Mouse (Mus musculus) hindbrain, embryonic 15.5 days (tissue): ENCODE data around the gene Dnah9. TPM values are rescaled to one million over a fixed set of nuclear protein-coding genes. Genes with fewer than 3 reads are reported as not detected.

ENCODE experiments used
- ATAC-seq: fragments of 200-750 bp; cut with Nextera tagmentation; 2 replicates; pipeline ENCODE4 v1.8.0; 2017; ENCODE audit warnings: low read depth, moderate number of reproducible peaks, moderate TSS enrichment; ENCODE audit not compliant: low FRiP score
- H3K27ac ChIP-seq: fragments of 300-500 bp; sonication (generic); replicated peaks from 2 replicates; pipeline ENCODE4 v1.5.1; 2015; ENCODE audit warnings: mild to moderate bottlenecking, inconsistent platforms
- H3K27me3 ChIP-seq: fragments of 300-500 bp; sonication (generic); 2 replicates; pipeline ENCODE4 v1.6.1; 2015; ENCODE audit warnings: control low read depth, inconsistent platforms
- H3K36me3 ChIP-seq: fragments of 300-500 bp; sonication (generic); 2 replicates; pipeline ENCODE4 v1.6.1; 2015; ENCODE audit warnings: control low read depth, inconsistent platforms
- H3K4me1 ChIP-seq: fragments of 300-500 bp; sonication (generic); replicated peaks from 2 replicates; pipeline ENCODE4 v1.6.1; 2015; ENCODE audit warnings: control low read depth, inconsistent platforms
- H3K4me2 ChIP-seq: fragments of 300-500 bp; sonication (generic); 2 replicates; pipeline ENCODE4 v1.6.1; 2015; ENCODE audit warnings: moderate library complexity, mild to moderate bottlenecking, inconsistent platforms
- H3K4me3 ChIP-seq: fragments of 300-500 bp; sonication (generic); 2 replicates; pipeline ENCODE4 v1.5.1; 2015; ENCODE audit warnings: mild to moderate bottlenecking, inconsistent platforms
- H3K9ac ChIP-seq: fragments of 300-500 bp; sonication (generic); 2 replicates; pipeline ENCODE4 v1.6.1; 2015; ENCODE audit warnings: inconsistent platforms
- H3K9me3 ChIP-seq: fragments of 300-500 bp; sonication (generic); 2 replicates; pipeline ENCODE4 v1.6.1; 2016; ENCODE audit warnings: control low read depth, inconsistent platforms
- WGBS: fragments of 180-500 bp; shearing (Covaris S2); methylation state at CpG from one replicate; pipeline ENCODE4 v1.1.7; 2015; 5-methylcytosine and 5-hydroxymethylcytosine counted together
- polyA plus RNA-seq: library from polyadenylated mRNA; unstranded; fragments of >200 nt; fragmentation: Nextera tagmentation; extraction: Ambion mirVana; gene quantifications from 2 replicates; pipeline ENCODE4 v1.2.1, GENCODE M21; 2015

Dnah9 gene
- polyA plus RNA-seq, 1 experiment from 2014 or later, result 3.0 TPM

DNA sequence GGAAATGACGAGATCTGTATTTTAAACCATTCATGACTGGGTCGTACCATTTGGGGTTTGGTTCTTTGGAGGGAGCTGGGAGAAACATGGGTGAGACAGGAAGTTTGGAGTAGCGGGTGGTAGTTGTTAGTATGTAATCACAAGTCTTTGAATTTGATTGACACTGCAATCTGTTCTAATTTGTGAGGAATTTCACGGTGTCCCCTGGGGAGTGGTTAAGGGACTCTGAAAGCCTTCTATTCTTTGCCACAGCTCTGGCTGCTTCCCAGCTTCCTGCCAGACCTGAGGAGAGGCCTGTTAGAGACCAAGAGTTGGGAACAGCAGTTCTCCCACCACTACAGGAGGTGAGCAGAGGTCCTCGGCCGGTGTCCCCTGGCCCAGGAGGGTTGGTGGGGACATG, 352.1 kb downstream of the Dnah9 start:
- Histone ChIP-seq H3K27ac (no peak overlapping the region), H3K9me3 (no peaks in the 10 kb centered on the region), H3K27me3 (no peaks in the 10 kb centered on the region), H3K36me3 (peaks cover 19% of the 10 kb centered on the region; the same call in 1 of the 2 replicates), H3K4me2 (no peak overlapping the region), H3K4me3 (no peak overlapping the region), H3K9ac (no peak overlapping the region), H3K4me1 (peaks cover 7% of the 10 kb centered on the region)
- WGBS, result 53% methylated on average over 6 of the region's 6 CpGs
- ATAC-seq, result no peak

DNA sequence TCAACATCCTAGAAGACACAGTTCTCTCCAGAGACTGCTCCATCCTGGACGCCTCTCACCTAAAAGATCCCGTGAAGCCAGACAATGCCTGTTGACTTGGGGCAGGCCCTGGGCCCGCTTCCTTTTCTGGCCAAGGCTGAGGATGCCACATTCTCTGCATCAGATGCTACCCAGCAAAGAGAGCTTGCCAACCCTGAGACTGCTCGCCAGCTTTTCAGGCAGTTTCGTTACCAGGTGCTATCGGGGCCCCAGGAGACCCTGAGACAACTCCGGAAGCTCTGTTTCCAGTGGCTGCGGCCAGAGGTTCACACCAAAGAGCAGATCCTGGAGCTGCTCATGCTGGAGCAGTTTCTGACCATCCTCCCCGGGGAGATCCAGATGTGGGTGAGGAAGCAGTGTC, 354.0 kb downstream of the Dnah9 start:
- Histone ChIP-seq H3K4me1 (peaks cover 7% of the 10 kb centered on the region), H3K9ac (no peak overlapping the region), H3K27ac (no peak overlapping the region), H3K36me3 (peaks cover 19% of the 10 kb centered on the region; the same call in 1 of the 2 replicates), H3K4me3 (no peak overlapping the region), H3K27me3 (no peaks in the 10 kb centered on the region), H3K4me2 (no peak overlapping the region), H3K9me3 (no peaks in the 10 kb centered on the region)
- 78% methylated on average over 9 of the region's 9 CpGs for WGBS
- no peak for ATAC-seq

DNA sequence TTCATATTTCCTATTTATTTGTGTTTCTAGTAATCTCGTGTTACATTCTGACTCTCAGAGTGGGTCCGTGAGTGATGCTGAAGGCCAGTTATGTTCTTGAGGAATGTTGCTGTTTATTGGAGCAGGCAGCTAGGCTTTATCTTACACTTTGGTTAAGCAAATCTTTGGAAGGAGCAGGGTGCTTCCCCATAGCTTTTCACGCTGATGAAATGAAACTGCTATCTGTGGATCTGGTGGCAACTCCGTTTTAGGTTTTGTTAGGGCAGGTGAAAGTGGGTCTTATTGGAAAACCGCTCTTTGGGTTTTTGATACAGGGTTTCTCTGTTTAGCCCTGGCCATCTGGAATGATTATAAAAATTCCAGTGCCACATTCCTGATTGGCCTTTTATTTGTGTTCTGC, 356.3 kb downstream of the Dnah9 start:
- Histone ChIP-seq H3K27me3 (no peaks in the 10 kb centered on the region), H3K4me1 (peaks cover 20% of the 10 kb centered on the region), H3K27ac (no peak overlapping the region), H3K4me2 (no peak overlapping the region), H3K36me3 (peaks cover 15% of the 10 kb centered on the region; the same call in 1 of the 2 replicates), H3K4me3 (no peak overlapping the region), H3K9ac (no peak overlapping the region), H3K9me3 (no peaks in the 10 kb centered on the region)
- 28% methylated on average over 5 of the region's 5 CpGs for WGBS
- no peak for ATAC-seq

DNA sequence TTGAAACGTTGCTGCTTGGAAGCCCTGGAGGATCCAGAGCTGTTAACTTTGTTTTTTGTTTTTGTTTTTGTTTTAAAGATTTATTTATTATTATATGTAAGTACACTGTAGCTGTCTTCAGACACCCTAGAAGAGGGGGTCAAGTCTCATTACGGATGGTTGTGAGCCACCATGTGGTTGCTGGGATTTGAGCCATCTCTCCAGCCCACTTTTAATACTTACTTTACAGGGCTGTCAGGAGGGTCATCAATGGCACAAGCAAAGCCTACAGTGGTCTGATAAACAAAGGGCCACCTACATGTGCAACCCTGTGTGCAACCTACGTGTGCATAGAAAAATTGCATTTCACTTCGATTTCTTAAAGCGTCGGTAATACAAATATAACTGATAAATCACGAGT, 360.8 kb downstream of the Dnah9 start:
- ATAC-seq, result peak; percentile 36; the same call in 1 of the 2 replicates
- WGBS, result 48% methylated on average over 7 of the region's 7 CpGs
- Histone ChIP-seq H3K4me3 (peak overlapping the region; percentile 83), H3K4me1 (peaks cover 27% of the 10 kb centered on the region), H3K4me2 (peak overlapping the region; percentile 77), H3K9ac (peak overlapping the region; percentile 72), H3K9me3 (no peaks in the 10 kb centered on the region), H3K36me3 (no peaks in the 10 kb centered on the region), H3K27me3 (no peaks in the 10 kb centered on the region), H3K27ac (peak overlapping the region; percentile 79)

DNA sequence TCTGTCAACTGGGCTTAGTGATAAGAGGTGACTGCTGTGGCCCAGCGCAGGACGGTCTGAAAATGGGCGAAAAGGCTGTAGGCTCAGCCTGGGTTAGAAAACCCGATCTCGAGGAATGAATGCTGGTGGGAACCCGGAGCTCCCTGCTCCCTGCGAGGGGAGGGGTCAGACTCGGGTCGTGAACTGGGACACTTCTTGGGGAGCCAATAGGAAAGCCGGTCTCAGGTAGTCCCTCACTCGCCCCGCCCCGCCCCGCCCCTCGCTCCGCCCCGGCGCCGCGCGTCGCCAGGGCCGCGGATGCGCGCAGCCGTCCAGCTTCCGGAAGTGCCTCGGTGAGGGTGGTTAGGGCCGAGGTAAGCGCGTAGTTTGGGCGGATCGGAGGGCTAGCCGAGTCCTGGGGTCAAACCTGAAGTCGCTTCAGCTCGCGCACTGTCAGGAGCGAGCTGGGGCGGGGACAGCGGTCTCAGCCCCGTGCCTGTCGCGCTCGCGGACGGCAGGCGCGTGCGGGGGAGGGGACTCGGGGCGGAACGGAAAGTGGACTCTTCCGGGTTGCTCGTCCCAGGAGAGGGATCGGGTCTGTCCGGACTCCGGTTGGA, 361.3 kb downstream of the Dnah9 start, which contains the start of gene Zkscan6:
TSS of gene Zkscan6 (plus strand) at position 267 of the 596 bp plus-strand sequence.
- ATAC-seq, result peak; percentile 97
- Histone ChIP-seq H3K9me3 (no peaks in the 10 kb centered on the region), H3K9ac (peak within 1 kb of the TSS; percentile 72), H3K4me3 (peak within 1 kb of the TSS; percentile 83), H3K36me3 (no peaks in the 10 kb centered on the region), H3K4me1 (peaks cover 22% of the 10 kb centered on the region), H3K27me3 (no peaks in the 10 kb centered on the region), H3K4me2 (peak within 1 kb of the TSS; percentile 77), H3K27ac (peak within 1 kb of the TSS; percentile 79)
- WGBS, result under 1% methylated on average over 58 of the region's 58 CpGs

DNA sequence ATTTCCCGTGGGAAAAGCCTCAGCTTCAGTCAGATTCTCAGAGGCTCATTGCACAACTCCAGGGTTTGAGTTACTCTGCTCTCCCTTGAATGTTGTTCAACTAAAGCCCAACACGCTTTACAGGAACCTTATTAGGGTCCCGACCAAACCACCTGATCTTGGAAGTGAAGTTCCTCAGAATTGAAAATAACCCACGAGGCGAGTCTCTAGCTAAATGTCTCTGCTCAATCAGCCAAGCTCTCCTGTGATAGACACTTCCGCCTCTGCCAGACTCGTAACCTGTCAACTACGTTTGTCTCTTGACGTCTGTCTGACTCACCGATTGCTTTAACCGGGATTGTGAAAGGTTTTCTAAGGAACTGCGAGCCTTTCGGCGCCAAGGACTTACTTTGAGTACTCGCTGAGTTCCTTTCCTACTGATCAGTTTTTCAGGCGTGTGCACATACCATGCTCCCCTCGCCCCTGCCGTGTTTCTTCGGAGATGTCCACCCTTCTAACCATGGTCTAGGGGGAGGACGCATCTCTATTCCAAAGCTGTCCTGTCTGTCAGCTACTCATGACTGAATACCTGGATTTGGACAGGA, 361.9 kb downstream of the Dnah9 start:
- Histone ChIP-seq H3K36me3 (no peaks in the 10 kb centered on the region), H3K27me3 (no peaks in the 10 kb centered on the region), H3K9me3 (no peaks in the 10 kb centered on the region), H3K4me2 (peak overlapping the region; percentile 77), H3K4me1 (peaks cover 22% of the 10 kb centered on the region), H3K9ac (peak overlapping the region; percentile 72), H3K27ac (peak overlapping the region; percentile 79), H3K4me3 (peak overlapping the region; percentile 83)
- no peak; the same call in 1 of the 2 replicates for ATAC-seq
- 2% methylated on average over 20 of the region's 20 CpGs for WGBS

DNA sequence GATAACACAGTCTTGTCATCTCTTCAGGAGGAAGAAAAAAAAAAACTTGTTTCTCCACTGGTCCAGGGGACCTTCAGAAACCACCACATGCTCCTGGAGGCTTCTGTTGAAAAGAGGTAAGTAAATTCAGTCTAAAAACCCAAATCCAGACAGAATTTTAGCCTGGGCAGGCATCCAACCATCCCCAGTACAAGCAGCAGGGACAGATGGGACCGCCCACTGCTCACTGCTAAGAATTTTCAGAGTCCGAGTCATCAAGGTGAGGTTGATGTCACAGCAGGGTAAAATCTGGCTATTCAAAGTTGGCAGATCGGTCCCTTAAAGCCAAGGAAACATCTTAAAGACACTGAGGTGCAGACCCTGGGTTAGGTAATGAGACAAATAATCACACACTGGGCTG, 366.5 kb downstream of the Dnah9 start:
- H3K4me2 ChIP-seq, result no peak overlapping the region
- no peaks in the 10 kb centered on the region for H3K36me3 ChIP-seq
- peaks cover 8% of the 10 kb centered on the region for H3K4me1 ChIP-seq
- ATAC-seq, result no peak
- no peaks in the 10 kb centered on the region for H3K9me3 ChIP-seq
- WGBS, result 78% methylated on average over 3 of the region's 3 CpGs
- no peak overlapping the region for H3K27ac ChIP-seq
- no peaks in the 10 kb centered on the region for H3K27me3 ChIP-seq
- H3K4me3 ChIP-seq, result no peak overlapping the region
- H3K9ac ChIP-seq, result no peak overlapping the region

DNA sequence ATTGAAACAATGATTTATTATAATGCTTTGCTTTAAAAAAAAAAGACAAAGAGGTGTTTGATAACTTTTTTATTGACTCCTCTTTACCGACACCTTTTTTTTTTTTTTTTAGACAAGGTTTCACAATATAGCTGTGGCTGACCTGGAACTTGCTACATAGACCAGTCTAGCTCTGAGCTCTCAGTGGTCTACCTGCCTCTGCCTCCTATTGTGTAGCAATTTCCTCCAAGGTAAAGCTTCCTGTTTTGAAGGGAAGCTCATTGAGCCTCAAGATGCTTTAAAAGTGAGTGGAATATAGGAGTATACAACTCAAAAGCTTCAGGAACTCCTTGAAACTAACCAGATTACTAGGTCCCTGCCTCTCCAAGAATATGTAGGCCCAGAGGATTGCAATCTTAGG, 372.5 kb downstream of the Dnah9 start:
- H3K4me1 ChIP-seq, result no peaks in the 10 kb centered on the region
- WGBS, result 92% methylated on average over 1 of the region's 1 CpGs
- H3K9ac ChIP-seq, result no peak overlapping the region
- no peak overlapping the region for H3K4me2 ChIP-seq
- no peak for ATAC-seq
- no peak overlapping the region for H3K27ac ChIP-seq
- H3K36me3 ChIP-seq, result no peaks in the 10 kb centered on the region
- H3K9me3 ChIP-seq, result no peaks in the 10 kb centered on the region
- no peak overlapping the region for H3K4me3 ChIP-seq
- H3K27me3 ChIP-seq, result no peaks in the 10 kb centered on the region

DNA sequence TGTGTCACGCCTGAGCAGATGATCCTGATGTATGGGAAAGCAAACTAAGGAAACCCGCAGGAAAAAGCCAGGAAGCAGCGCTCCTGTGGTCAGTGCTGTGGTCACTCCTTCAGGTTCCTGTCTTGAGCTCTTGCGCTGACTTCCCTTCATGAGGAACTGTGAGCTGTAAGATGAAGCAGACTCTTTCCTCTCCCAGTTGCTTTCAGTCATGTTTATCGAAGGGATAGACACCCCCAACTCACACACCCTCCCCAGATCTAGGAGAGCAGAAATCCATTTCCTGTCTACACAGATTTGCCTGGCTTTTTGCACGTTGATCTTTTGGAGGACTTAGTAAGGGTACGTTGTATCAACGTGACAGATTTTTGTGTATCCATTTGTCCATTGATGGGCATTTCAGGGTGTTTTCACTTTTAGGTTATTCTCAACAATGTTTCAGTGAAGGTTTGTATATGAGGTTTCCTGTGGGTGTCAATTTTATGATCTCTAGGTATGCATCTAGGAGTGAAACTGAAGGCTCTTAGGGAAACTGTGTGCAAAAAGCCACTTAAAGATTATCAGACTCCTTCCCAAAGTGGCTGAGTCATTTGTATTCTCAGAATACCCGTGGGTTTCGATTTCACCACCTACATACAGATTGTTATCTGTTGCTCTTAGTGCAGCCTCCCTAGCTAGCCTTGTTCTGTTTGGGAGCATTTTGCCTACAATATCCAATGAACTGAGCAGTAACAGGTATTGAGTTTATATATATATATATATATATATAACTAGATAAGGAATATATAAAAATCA, 373.7 kb downstream of the Dnah9 start:
- no peak for ATAC-seq
- Histone ChIP-seq H3K4me1 (no peaks in the 10 kb centered on the region), H3K9me3 (no peaks in the 10 kb centered on the region), H3K27me3 (no peaks in the 10 kb centered on the region), H3K4me3 (no peak overlapping the region), H3K9ac (no peak overlapping the region), H3K36me3 (no peaks in the 10 kb centered on the region), H3K27ac (no peak overlapping the region), H3K4me2 (no peak overlapping the region)
- 83% methylated on average over 10 of the region's 10 CpGs for WGBS

DNA sequence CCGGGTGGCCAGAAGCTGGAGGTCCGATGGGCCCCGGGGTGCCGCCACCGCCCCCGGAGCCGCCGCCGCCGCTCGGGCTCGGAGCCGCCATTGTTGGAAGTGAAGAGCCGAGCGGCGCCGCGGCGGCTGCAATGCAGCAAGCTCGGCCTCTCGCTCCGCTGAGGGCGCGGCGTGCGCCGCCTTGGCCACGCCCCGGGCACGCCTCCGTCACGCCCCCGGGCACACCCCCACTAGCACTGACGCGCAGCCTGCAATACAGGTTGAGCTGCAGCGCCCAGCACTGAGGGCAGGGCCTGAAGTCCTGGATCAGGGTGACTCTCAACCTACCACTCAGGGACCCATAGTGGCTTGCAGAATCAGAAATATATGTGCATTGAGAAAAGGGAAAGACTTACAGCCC, 380.2 kb downstream of the Dnah9 start, which contains the start of gene Map2k4:
TSS of gene Map2k4 (minus strand) at position 144 of the 400 bp plus-strand sequence.
- peak within 1 kb of the TSS; percentile 60 for H3K4me2 ChIP-seq
- peak within 1 kb of the TSS; percentile 92 for H3K27ac ChIP-seq
- 0% methylated on average over 22 of the region's 36 CpGs for WGBS
- no peaks in the 10 kb centered on the region for H3K36me3 ChIP-seq
- peaks cover 28% of the 10 kb centered on the region for H3K4me1 ChIP-seq
- ATAC-seq, result peak; percentile 99
- H3K9me3 ChIP-seq, result no peaks in the 10 kb centered on the region
- H3K27me3 ChIP-seq, result no peaks in the 10 kb centered on the region
- H3K9ac ChIP-seq, result peak within 1 kb of the TSS; percentile 96
- H3K4me3 ChIP-seq, result peak within 1 kb of the TSS; percentile 89

DNA sequence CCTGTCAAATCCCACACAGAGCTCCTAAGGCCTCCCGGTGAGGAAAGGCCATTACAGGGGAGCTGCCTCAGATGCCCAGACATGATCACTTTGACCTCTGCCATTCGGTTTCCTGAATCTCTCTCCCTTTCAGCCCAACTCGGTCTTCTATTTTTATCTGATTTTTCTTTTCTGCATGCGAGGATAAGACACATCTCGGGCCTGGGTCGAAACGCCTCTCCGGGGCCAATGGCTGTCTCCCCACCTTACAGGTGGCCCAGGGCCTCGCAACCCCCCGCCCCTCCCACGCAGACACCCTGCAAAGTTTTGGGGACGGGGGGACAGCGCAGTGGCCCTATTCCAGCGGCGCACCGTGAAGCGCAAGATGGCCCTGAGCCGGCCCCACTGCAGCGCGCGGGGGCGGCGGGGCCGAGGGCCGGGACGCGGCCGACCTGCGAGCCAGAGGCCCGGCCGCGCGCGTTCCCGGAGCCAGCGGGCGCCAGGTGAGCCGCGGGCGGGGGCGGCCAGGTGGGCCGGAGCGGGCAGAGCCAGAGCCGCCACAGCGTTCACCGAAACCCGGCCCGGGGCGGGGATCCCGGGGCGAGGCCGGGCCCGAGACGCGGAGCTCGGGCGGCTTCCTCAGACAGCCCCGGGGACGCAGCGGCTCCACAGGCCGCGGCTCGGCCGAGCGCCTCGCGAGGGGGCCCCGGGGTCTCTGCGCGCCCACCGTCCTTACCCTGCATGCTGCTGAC, 380.8 kb downstream of the Dnah9 start:
- Histone ChIP-seq H3K4me3 (peak overlapping the region; percentile 89), H3K9me3 (no peaks in the 10 kb centered on the region), H3K4me1 (peaks cover 28% of the 10 kb centered on the region), H3K27ac (peak overlapping the region; percentile 92), H3K27me3 (no peaks in the 10 kb centered on the region), H3K4me2 (peak overlapping the region; percentile 60), H3K9ac (peak overlapping the region; percentile 96), H3K36me3 (no peaks in the 10 kb centered on the region)
- under 1% methylated on average over 64 of the region's 71 CpGs for WGBS
- peak; percentile 89 for ATAC-seq
